Mouse (Mus musculus) neural tube, embryonic 10.5 days (tissue): ENCODE results near the gene Gm28553.
"Not testable (repeated sequence)": the region's sequence is repeated elsewhere in the genome, so short reads cannot be mapped to it uniquely, and the experiment has no call there.

Experiments
- DNase-seq: peaks from one replicate; pipeline ENCODE4 v3.0.0-alpha.2; 2017; ENCODE audit warnings: low spot score; ENCODE audit errors: extremely low spot score

Gene Gm28553

DNA sequence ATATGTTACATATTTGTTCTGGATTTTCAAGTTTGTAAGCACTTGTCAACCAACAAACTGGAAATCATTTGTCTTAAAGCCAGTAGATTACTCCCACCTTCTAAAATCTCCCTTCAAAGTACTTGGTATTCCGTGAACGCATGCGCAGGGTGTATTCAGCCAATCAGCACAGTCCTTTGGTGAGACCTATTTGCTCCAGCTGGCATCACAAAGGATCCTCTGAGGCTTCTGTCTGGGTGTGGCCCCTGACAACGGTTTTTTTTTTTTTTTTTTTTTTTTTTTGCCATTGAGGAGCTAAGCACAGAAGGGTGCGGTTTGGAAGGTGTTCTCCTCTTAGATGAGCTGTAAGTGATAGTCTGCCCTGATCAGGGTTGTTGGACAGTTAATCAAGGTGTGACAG lies at the start of gene Gm28553:
Gene Gm28553, plus strand, starts transcription at position 301 of the 400 bp plus-strand sequence.
- not testable (repeated sequence) for DNase-seq
